Mouse (Mus musculus): ENCODE data around the gene Mvd. TPM values are rescaled to one million over a fixed set of nuclear protein-coding genes. Genes with fewer than 3 reads are reported as not detected.

The Mvd gene
- total RNA-seq, 2 experiments from 2014 or later, result 4.3 to 10.0 TPM

Other genes with a start within 250 kb of the Mvd start
- 1.7 and 3.4 TPM in 2 replicates for gene Zfpm1, start 161.3 kb downstream of the Mvd start, total RNA-seq (2014; fragmentation: Nextera tagmentation)
- 5.5 and 7.9 TPM in 2 replicates for gene Zfpm1, start 161.3 kb downstream of the Mvd start, total RNA-seq (2017)
- not detected in 2 replicates for gene Trhr2, start 82.7 kb downstream of the Mvd start, total RNA-seq (2014; fragmentation: Nextera tagmentation)
- not detected in 2 replicates for gene Trhr2, start 82.7 kb downstream of the Mvd start, total RNA-seq (2017)
- 42.9 and 43.9 TPM in 2 replicates for gene Zc3h18, start 66.8 kb downstream of the Mvd start, total RNA-seq (2014; fragmentation: Nextera tagmentation)
- 66.9 and 67.0 TPM in 2 replicates for gene Zc3h18, start 66.8 kb downstream of the Mvd start, total RNA-seq (2017)
- gene Il17c, start 21.4 kb downstream of the Mvd start, total RNA-seq (2014; fragmentation: Nextera tagmentation), result not detected in 2 replicates
- gene Il17c, start 21.4 kb downstream of the Mvd start, total RNA-seq (2017), result not detected in 2 replicates
- gene Cyba, start 10.5 kb downstream of the Mvd start, total RNA-seq (2014; fragmentation: Nextera tagmentation), result 188 and 257 TPM in 2 replicates
- gene Cyba, start 10.5 kb downstream of the Mvd start, total RNA-seq (2017), result 94.4 and 126 TPM in 2 replicates
- gene Snai3, start 17.3 kb upstream of the Mvd start, total RNA-seq (2014; fragmentation: Nextera tagmentation), result not detected in 2 replicates
- not detected in 2 replicates for gene Snai3, start 17.3 kb upstream of the Mvd start, total RNA-seq (2017)
- gene Rnf166, start 32.6 kb upstream of the Mvd start, total RNA-seq (2014; fragmentation: Nextera tagmentation), result 40.5 and 41.2 TPM in 2 replicates
- 29.8 and 43.2 TPM in 2 replicates for gene Rnf166, start 32.6 kb upstream of the Mvd start, total RNA-seq (2017)
- 11.9 and 33.1 TPM in 2 replicates for gene Ctu2, start 32.7 kb upstream of the Mvd start, total RNA-seq (2014; fragmentation: Nextera tagmentation)
- 9.3 and 14.0 TPM in 2 replicates for gene Ctu2, start 32.7 kb upstream of the Mvd start, total RNA-seq (2017)
- 19.4 and 67.1 TPM in 2 replicates for gene Piezo1, start 107.9 kb upstream of the Mvd start, total RNA-seq (2014; fragmentation: Nextera tagmentation)
- gene Piezo1, start 107.9 kb upstream of the Mvd start, total RNA-seq (2017), result 15.8 and 22.4 TPM in 2 replicates
- 76.0 and 153 TPM in 2 replicates for gene Cdt1, start 124.6 kb upstream of the Mvd start, total RNA-seq (2014; fragmentation: Nextera tagmentation)
- 38.6 and 38.8 TPM in 2 replicates for gene Cdt1, start 124.6 kb upstream of the Mvd start, total RNA-seq (2017)
- 276 and 290 TPM in 2 replicates for gene Aprt, start 133.5 kb upstream of the Mvd start, total RNA-seq (2014; fragmentation: Nextera tagmentation)
- 139 and 228 TPM in 2 replicates for gene Aprt, start 133.5 kb upstream of the Mvd start, total RNA-seq (2017)
- 39.0 and 46.3 TPM in 2 replicates for gene Galns, start 168.0 kb upstream of the Mvd start, total RNA-seq (2014; fragmentation: Nextera tagmentation)
- 36.1 and 46.6 TPM in 2 replicates for gene Galns, start 168.0 kb upstream of the Mvd start, total RNA-seq (2017)
- 41.0 and 55.7 TPM in 2 replicates for gene Trappc2l, start 168.2 kb upstream of the Mvd start, total RNA-seq (2014; fragmentation: Nextera tagmentation)
- gene Trappc2l, start 168.2 kb upstream of the Mvd start, total RNA-seq (2017), result 16.1 and 21.7 TPM in 2 replicates
- not detected in 2 replicates for gene Pabpn1l, start 179.3 kb upstream of the Mvd start, total RNA-seq (2014; fragmentation: Nextera tagmentation)
- not detected in 2 replicates for gene Pabpn1l, start 179.3 kb upstream of the Mvd start, total RNA-seq (2017)

All from granulocyte monocyte progenitor cell, adult 5-6 weeks (primary cell).